Mouse (Mus musculus): ENCODE data around the gene March11. TPM values are rescaled to one million over a fixed set of nuclear protein-coding genes. Genes with fewer than 3 reads are reported as not detected.

Gene March11
- total and polyA plus RNA-seq, 3 experiments, result not detected

DNA sequence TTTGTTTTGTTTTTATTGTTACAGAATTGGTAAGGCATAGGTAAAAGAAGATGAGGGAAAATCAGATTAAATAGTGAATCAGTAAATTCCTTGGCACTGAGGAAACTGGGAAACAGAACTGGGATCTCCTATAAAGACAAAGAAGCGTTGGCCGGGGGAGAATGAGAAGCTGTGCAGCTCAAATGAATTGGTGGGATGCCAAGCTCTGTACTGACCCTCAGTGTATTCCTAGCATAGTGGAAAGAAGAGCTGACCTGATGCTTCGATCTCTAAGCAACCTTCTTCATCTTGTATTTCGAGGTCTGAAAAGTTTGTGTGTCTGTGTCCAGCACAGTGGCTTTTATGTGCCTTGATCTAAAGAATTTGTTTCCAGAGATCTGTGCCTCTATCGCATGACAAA lies 64.9 kb downstream of the March11 start:
- no peaks in the 10 kb centered on the region for H3K36me3 ChIP-seq (ENCODE audit: control insufficient read depth in 1 of 2, insufficient read depth in 2 of 2, low read length in 2 of 2)
- H3K27me3 ChIP-seq (ENCODE audit: control insufficient read depth in 1 of 2, insufficient read depth in 2 of 2, low read length in 2 of 2), result no peaks in the 10 kb centered on the region
- no peaks in the 10 kb centered on the region for H3K4me1 ChIP-seq (ENCODE audit: control insufficient read depth in 1 of 2, insufficient read depth in 2 of 2, low read length in 2 of 2)
- TF ChIP-seq USF1 (IDR thresholded peaks at IDR 0.05; ENCODE audit: low read depth, low read length) (no peak), ZNF384 (IDR thresholded peaks at IDR 0.05; ENCODE audit: low read depth, low read length) (no peak), MYB (IDR thresholded peaks at IDR 0.05; ENCODE audit: low read depth, low read length) (no peak), GATA1 (IDR thresholded peaks at IDR 0.05; ENCODE audit: low read depth, low read length) (no peak), UBTF (IDR thresholded peaks at IDR 0.05; ENCODE audit: borderline replicate concordance, insufficient read depth, low read depth, low read length) (no peak), MEF2A (IDR thresholded peaks at IDR 0.05; ENCODE audit: extremely low read depth, insufficient replicate concordance, low read depth, low read length, poor library complexity, severe bottlenecking) (no peak), MYC (IDR thresholded peaks at IDR 0.05; ENCODE audit: low read depth, low read length) (no peak), NELFE (IDR thresholded peaks at IDR 0.05; ENCODE audit: low read depth, low read length) (no peak)
- no peaks in the 10 kb centered on the region; the same call in 1 of the 2 replicates for H3K9me3 ChIP-seq (replicated peaks; ENCODE audit: insufficient read depth, low read length)
- H3K4me3 ChIP-seq (ENCODE audit: control insufficient read depth in 1 of 2, insufficient read depth in 1 of 2, low read depth in 2 of 2, low read length in 2 of 2), result no peak overlapping the region
- H3K79me2 ChIP-seq (ENCODE audit: control insufficient read depth, insufficient read depth, low read length, poor library complexity), result no peaks in the 10 kb centered on the region
- DNase-seq (ENCODE audit: low read depth, low spot score), result no peak
- H3K9ac ChIP-seq (ENCODE audit: control insufficient read depth, low read depth, low read length, poor library complexity, severe bottlenecking), result no peak overlapping the region
- H3K27ac ChIP-seq (ENCODE audit: control insufficient read depth, low read depth, low read length), result no peak overlapping the region

DNA sequence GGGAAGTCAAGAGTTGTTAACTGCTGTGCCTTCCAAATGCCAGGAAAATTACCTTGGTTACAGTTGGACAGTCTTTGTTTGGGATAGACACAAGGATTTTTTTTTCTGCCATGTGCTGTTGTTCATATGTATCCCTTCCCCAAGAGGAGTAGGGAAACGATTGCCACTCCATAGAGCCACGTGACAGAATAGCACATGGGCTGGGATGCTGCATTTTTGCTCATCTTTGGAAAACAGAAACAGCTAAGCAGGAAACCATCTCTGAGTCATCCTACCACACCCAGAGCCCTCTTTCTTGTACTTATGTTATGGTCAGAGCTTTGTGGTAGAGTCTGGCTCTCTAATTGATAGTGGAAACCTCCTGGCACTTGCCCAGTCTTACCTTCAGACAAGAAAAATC lies 65.4 kb downstream of the March11 start:
- TF ChIP-seq GABPA (IDR thresholded peaks at IDR 0.05; ENCODE audit: low read depth, low read length) (no peak), POLR2AphosphoS5 (IDR thresholded peaks at IDR 0.05; ENCODE audit: borderline replicate concordance, low read depth, low read length) (no peak), CHD1 (IDR thresholded peaks at IDR 0.05; ENCODE audit: low read depth, low read length) (no peak), TCF12 (IDR thresholded peaks at IDR 0.05; ENCODE audit: low read depth, low read length) (no peak), EP300 (IDR thresholded peaks at IDR 0.05; ENCODE audit: low read depth in 1 of 2, low read length in 2 of 2) (no peak), UBTF (IDR thresholded peaks at IDR 0.05; ENCODE audit: borderline replicate concordance, insufficient read depth, low read depth, low read length) (no peak), MYC (IDR thresholded peaks at IDR 0.05; ENCODE audit: low read depth, low read length) (no peak), MAX (IDR thresholded peaks at IDR 0.05; ENCODE audit: low read length) (no peak), ZMIZ1 (IDR thresholded peaks at IDR 0.05; ENCODE audit: low read depth, low read length) (no peak), KAT2A (conservative IDR thresholded peaks at IDR 0.05; ENCODE audit: low read depth, low read length) (no peak)
- Histone ChIP-seq H3K27me3 (ENCODE audit: control insufficient read depth in 1 of 2, insufficient read depth in 2 of 2, low read length in 2 of 2) (no peaks in the 10 kb centered on the region), H3K4me3 (ENCODE audit: control insufficient read depth in 1 of 2, insufficient read depth in 1 of 2, low read depth in 2 of 2, low read length in 2 of 2) (no peak overlapping the region), H3K9ac (ENCODE audit: control insufficient read depth, low read depth, low read length, poor library complexity, severe bottlenecking) (no peak overlapping the region), H3K36me3 (ENCODE audit: control insufficient read depth in 1 of 2, insufficient read depth in 2 of 2, low read length in 2 of 2) (no peaks in the 10 kb centered on the region), H3K9me3 (replicated peaks; ENCODE audit: insufficient read depth, low read length) (no peaks in the 10 kb centered on the region; the same call in 1 of the 2 replicates), H3K4me1 (ENCODE audit: control insufficient read depth in 1 of 2, insufficient read depth in 2 of 2, low read length in 2 of 2) (no peaks in the 10 kb centered on the region), H3K27ac (ENCODE audit: control insufficient read depth, low read depth, low read length) (no peak overlapping the region), H3K79me2 (ENCODE audit: control insufficient read depth, insufficient read depth, low read length, poor library complexity) (no peaks in the 10 kb centered on the region)
- DNase-seq (ENCODE audit: low read depth, low spot score), result no peak
